Mouse (Mus musculus): ENCODE results near the gene Gprc5d. TPM values are rescaled to one million over a fixed set of nuclear protein-coding genes. Genes with fewer than 3 reads are reported as not detected.

The Gprc5d gene
- polyA plus RNA-seq, 1 experiment from 2014 or later = 0.25 TPM

Other genes with a start within 250 kb of the Gprc5d start
- gene Gpr19, start 219.7 kb downstream of the Gprc5d start, polyA plus RNA-seq (2014; fragmentation: Nextera tagmentation; extraction: Ambion mirVana) = 6.1 and 9.1 TPM in 2 replicates
- gene Cdkn1b, start 197.9 kb downstream of the Gprc5d start, polyA plus RNA-seq (2014; fragmentation: Nextera tagmentation; extraction: Ambion mirVana) = 8.9 and 9.4 TPM in 2 replicates
- 2.5 and 2.6 TPM in 2 replicates for gene Apold1, start 136.6 kb downstream of the Gprc5d start, polyA plus RNA-seq (2014; fragmentation: Nextera tagmentation; extraction: Ambion mirVana)
- 134 and 142 TPM in 2 replicates for gene Ddx47, start 106.7 kb downstream of the Gprc5d start, polyA plus RNA-seq (2014; fragmentation: Nextera tagmentation; extraction: Ambion mirVana)
- gene Gprc5a, start 52.6 kb downstream of the Gprc5d start, polyA plus RNA-seq (2014; fragmentation: Nextera tagmentation; extraction: Ambion mirVana) = 0.80 and 1.4 TPM in 2 replicates
- gene Fam234b, start 79.7 kb upstream of the Gprc5d start, polyA plus RNA-seq (2014; fragmentation: Nextera tagmentation; extraction: Ambion mirVana) = 34.2 and 37.9 TPM in 2 replicates
- 56.8 and 59.1 TPM in 2 replicates for gene Hebp1, start 79.7 kb upstream of the Gprc5d start, polyA plus RNA-seq (2014; fragmentation: Nextera tagmentation; extraction: Ambion mirVana)
- 0.51 and 1.1 TPM in 2 replicates for gene Gsg1, start 136.1 kb upstream of the Gprc5d start, polyA plus RNA-seq (2014; fragmentation: Nextera tagmentation; extraction: Ambion mirVana)
- not detected in 2 replicates for gene Pbp2, start 192.1 kb upstream of the Gprc5d start, polyA plus RNA-seq (2014; fragmentation: Nextera tagmentation; extraction: Ambion mirVana)
- gene Emp1, start 244.3 kb upstream of the Gprc5d start, polyA plus RNA-seq (2014; fragmentation: Nextera tagmentation; extraction: Ambion mirVana) = 0.81 and 1.5 TPM in 2 replicates